Mouse (Mus musculus) A20 (cell line): ENCODE results near the gene Chd5.

ENCODE experiments used
- DNase-seq: peaks from one replicate; pipeline ENCODE4 v3.0.0-alpha.2; 2011; ENCODE audit warnings: low read depth, low spot score

Gene Chd5

GRCm38 (mm10) chr4:152338419-152339292 is at the start of gene Chd5:
Gene Chd5, plus strand, starts transcription at chr4:152338651.
- no peak for DNase-seq

- peak; percentile 31 for DNase-seq
Observed at GRCm38 (mm10) chr4:152290385-152290784, 48.1 kb upstream of the Chd5 start.

GRCm38 (mm10) chr4:152290991-152291390 is 47.5 kb upstream of the Chd5 start:
- no peak for DNase-seq

- no peak for DNase-seq
Observed at GRCm38 (mm10) chr4:152291562-152291961, 46.9 kb upstream of the Chd5 start, which contains the start of gene Hes3. Gene Hes3, minus strand, starts transcription at chr4:152291662.

GRCm38 (mm10) chr4:152292102-152292765 is 46.2 kb upstream of the Chd5 start:
- DNase-seq, result no peak

- DNase-seq, result no peak
Observed at GRCm38 (mm10) chr4:152294188-152294929, 44.1 kb upstream of the Chd5 start.

- DNase-seq, result no peak
Observed at GRCm38 (mm10) chr4:152295916-152296315, 42.5 kb upstream of the Chd5 start.

GRCm38 (mm10) chr4:152296371-152296770 is 42.1 kb upstream of the Chd5 start:
- no peak for DNase-seq

GRCm38 (mm10) chr4:152296874-152297861 is 41.3 kb upstream of the Chd5 start, which contains the start of gene Icmt:
Gene Icmt, plus strand, starts transcription at chr4:152297227.
- peak; percentile 99 for DNase-seq

- DNase-seq, result no peak
Observed at GRCm38 (mm10) chr4:152298836-152299235, 39.6 kb upstream of the Chd5 start.

- DNase-seq, result no peak
Observed at GRCm38 (mm10) chr4:152300375-152300774, 38.1 kb upstream of the Chd5 start.

- no peak for DNase-seq
Observed at GRCm38 (mm10) chr4:152302012-152302411, 36.4 kb upstream of the Chd5 start.

GRCm38 (mm10) chr4:152303172-152303571 is 35.3 kb upstream of the Chd5 start:
- DNase-seq, result no peak

GRCm38 (mm10) chr4:152304685-152305084 is 33.8 kb upstream of the Chd5 start:
- no peak for DNase-seq

- no peak for DNase-seq
Observed at GRCm38 (mm10) chr4:152305991-152306390, 32.5 kb upstream of the Chd5 start.

GRCm38 (mm10) chr4:152307542-152307941 is 30.9 kb upstream of the Chd5 start:
- no peak for DNase-seq

- no peak for DNase-seq
Observed at GRCm38 (mm10) chr4:152312186-152312585, 26.3 kb upstream of the Chd5 start.

GRCm38 (mm10) chr4:152313211-152313632 is 25.2 kb upstream of the Chd5 start:
- no peak for DNase-seq

- no peak for DNase-seq
Observed at GRCm38 (mm10) chr4:152313934-152314333, 24.5 kb upstream of the Chd5 start.

GRCm38 (mm10) chr4:152315498-152316213 is 22.8 kb upstream of the Chd5 start:
- DNase-seq, result no peak
